9 mouse cellular contexts compared by ENCODE assay signal in the genomic region with DNA sequence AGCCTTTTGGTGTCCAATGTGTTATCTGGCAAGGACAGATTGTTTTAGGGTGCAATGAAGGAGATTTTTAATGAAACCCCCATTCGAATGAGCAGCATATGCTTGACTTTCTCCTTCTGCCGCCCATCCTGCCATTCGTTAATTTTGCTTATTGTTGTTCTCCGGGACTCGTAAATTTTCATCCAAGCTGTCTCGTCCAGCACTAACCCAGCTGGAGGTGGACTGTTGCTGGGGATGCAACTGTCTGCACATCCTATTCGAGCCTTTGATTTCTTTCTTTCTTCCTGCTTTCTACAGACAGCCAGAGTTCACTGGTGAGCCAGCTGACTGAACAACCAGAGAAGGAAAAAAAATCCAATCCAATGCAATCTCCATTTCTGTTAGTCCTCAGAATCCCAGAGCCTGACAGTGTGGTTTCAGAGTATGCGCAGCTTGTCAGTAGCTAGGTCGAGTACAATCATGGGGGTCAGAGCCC.
DNase-seq lines count a peak whose midpoint lies in the region; ATAC-seq and TF ChIP-seq lines count a peak whose summit lies in the region.
"Had no signal": no experiment of that assay in that cellular context is flagged by ENCODE, and none has a peak within 500 bp of the region (broad histone marks: within the 10 kb centered on the region; RNA-seq: fewer than 3 reads in every experiment).

No protein-coding gene starts in this region.

- WGBS in kidney, embryonic 15.5 days: 37% methylated on average over 9 of the region's 9 CpGs
- WGBS in forebrain, embryonic 14.5 days: 50% methylated on average over 9 of the region's 9 CpGs
- 35% methylated on average over 9 of the region's 9 CpGs for WGBS in forebrain, postnatal 0 days
- 54% methylated on average over 9 of the region's 9 CpGs for WGBS in midbrain, embryonic 15.5 days

- H3K4me1 ChIP-seq in kidney, embryonic 15.5 days: peaks cover 8% of the 10 kb centered on the region; the same call in 1 of the 2 replicates
- peaks cover 4% of the 10 kb centered on the region; the same call in 1 of the 2 replicates for H3K4me1 ChIP-seq in forebrain, embryonic 14.5 days (ENCODE audit: control insufficient read depth, insufficient read depth, low read length)
- H3K4me1 ChIP-seq in forebrain, postnatal 0 days (ENCODE audit: insufficient read depth): no peaks in the 10 kb centered on the region
- H3K4me1 ChIP-seq in midbrain, embryonic 15.5 days: peaks cover 8% of the 10 kb centered on the region
- H3K4me1 ChIP-seq: heart, embryonic 15.5 days had no signal

- peak overlapping the region; percentile 13; the same call in 1 of the 2 replicates for H3K4me2 ChIP-seq in kidney, embryonic 15.5 days
- no peak overlapping the region for H3K4me2 ChIP-seq in forebrain, embryonic 14.5 days (ENCODE audit: low read length)
- no peak overlapping the region for H3K4me2 ChIP-seq in forebrain, postnatal 0 days (ENCODE audit: low read depth)
- H3K4me2 ChIP-seq in midbrain, embryonic 15.5 days: no peak overlapping the region
- H3K4me2 ChIP-seq: heart, embryonic 15.5 days had no signal

- H3K27ac ChIP-seq in kidney, embryonic 15.5 days: no peak overlapping the region
- H3K27ac ChIP-seq in forebrain, embryonic 14.5 days (ENCODE audit: low read depth, low read length): no peak overlapping the region
- no peak overlapping the region for H3K27ac ChIP-seq in forebrain, postnatal 0 days (ENCODE audit: low read depth, low read length)
- peak overlapping the region; percentile 62 for H3K27ac ChIP-seq in midbrain, embryonic 15.5 days
- H3K27ac ChIP-seq: heart, embryonic 15.5 days had no signal

- TF ChIP-seq CTCF in forebrain, postnatal 0 days (IDR thresholded peaks at IDR 0.05; ENCODE audit: low read depth): no peak

- H3K9me3 ChIP-seq in kidney, embryonic 15.5 days (replicated peaks): no peaks in the 10 kb centered on the region
- H3K9me3 ChIP-seq in forebrain, embryonic 14.5 days (replicated peaks; ENCODE audit: control insufficient read depth, low read length): no peaks in the 10 kb centered on the region
- no peaks in the 10 kb centered on the region for H3K9me3 ChIP-seq in forebrain, postnatal 0 days (ENCODE audit: low read length)
- no peaks in the 10 kb centered on the region for H3K9me3 ChIP-seq in midbrain, embryonic 15.5 days
- H3K9me3 ChIP-seq: heart, embryonic 15.5 days had no signal

- no peak overlapping the region for H3K4me3 ChIP-seq in kidney, embryonic 15.5 days (replicated peaks)
- no peak overlapping the region for H3K4me3 ChIP-seq in forebrain, embryonic 14.5 days (ENCODE audit: low read depth, low read length)
- H3K4me3 ChIP-seq in forebrain, postnatal 0 days (ENCODE audit: low read depth, low read length): no peak overlapping the region
- no peak overlapping the region for H3K4me3 ChIP-seq in midbrain, embryonic 15.5 days
- H3K4me3 ChIP-seq: heart, embryonic 15.5 days; myocyte had no signal

- peak; percentile 43; the same call in 1 of the 2 replicates for ATAC-seq in kidney, embryonic 15.5 days (replicated peaks; ENCODE audit: low FRiP score)
- ATAC-seq in forebrain, embryonic 14.5 days: peak; percentile 87
- peak; percentile 73 for ATAC-seq in forebrain, postnatal 0 days
- ATAC-seq in midbrain, embryonic 15.5 days (replicated peaks): peak; percentile 50; the same call in 1 of the 2 replicates

- H3K27me3 ChIP-seq in kidney, embryonic 15.5 days: no peaks in the 10 kb centered on the region
- H3K27me3 ChIP-seq in forebrain, embryonic 14.5 days (replicated peaks; ENCODE audit: control insufficient read depth, insufficient read depth, low read length): no peaks in the 10 kb centered on the region
- no peaks in the 10 kb centered on the region for H3K27me3 ChIP-seq in forebrain, postnatal 0 days (ENCODE audit: insufficient read depth, low read length)
- H3K27me3 ChIP-seq in midbrain, embryonic 15.5 days (replicated peaks): no peaks in the 10 kb centered on the region
- H3K27me3 ChIP-seq: heart, embryonic 15.5 days had no signal

- H3K9ac ChIP-seq in kidney, embryonic 15.5 days: no peak overlapping the region
- no peak overlapping the region for H3K9ac ChIP-seq in forebrain, embryonic 14.5 days (ENCODE audit: low read length)
- no peak overlapping the region for H3K9ac ChIP-seq in forebrain, postnatal 0 days
- H3K9ac ChIP-seq in midbrain, embryonic 15.5 days: no peak overlapping the region
- H3K9ac ChIP-seq: heart, embryonic 15.5 days had no signal

- H3K36me3 ChIP-seq in kidney, embryonic 15.5 days: no peaks in the 10 kb centered on the region
- H3K36me3 ChIP-seq in forebrain, embryonic 14.5 days (ENCODE audit: control insufficient read depth, insufficient read depth, low read length): no peaks in the 10 kb centered on the region
- H3K36me3 ChIP-seq in forebrain, postnatal 0 days (ENCODE audit: insufficient read depth): no peaks in the 10 kb centered on the region
- H3K36me3 ChIP-seq in midbrain, embryonic 15.5 days (replicated peaks): no peaks in the 10 kb centered on the region
- H3K36me3 ChIP-seq: heart, embryonic 15.5 days had no signal

- DNase-seq in kidney, adult 9 months: no peak
- DNase-seq in forebrain, embryonic 14.5 days (ENCODE audit: low spot score): no peak
- DNase-seq in forebrain, postnatal 0 days: peak; percentile 62
- no peak for DNase-seq in thymus, postnatal 4 days
- no peak for DNase-seq in urinary bladder, postnatal 36 days (ENCODE audit: low spot score in 2 of 2)
